Mouse (Mus musculus): ENCODE measurements at regions not wholly inside any gene's neighbourhood (a gene's known extent, or its start where the extent isn't known, plus 50 kb on each side); places are given as distances from the start of the nearest gene placed in this dataset.

GRCm38 (mm10) chr4:33797964-33798363, 126.4 kb upstream of the Cnr1 start:
- no peak for DNase-seq (ENCODE audit: low spot score)

GRCm38 (mm10) chr4:33798654-33799053, 125.7 kb upstream of the Cnr1 start:
- DNase-seq (ENCODE audit: low spot score), result no peak

- DNase-seq (ENCODE audit: low spot score), result no peak
These were observed 125.3 kb upstream of the Cnr1 start for GRCm38 (mm10) chr4:33799110-33799509.

GRCm38 (mm10) chr4:33799831-33800230, 124.6 kb upstream of the Cnr1 start:
- DNase-seq (ENCODE audit: low spot score), result no peak

GRCm38 (mm10) chr4:33812338-33812737, 112.1 kb upstream of the Cnr1 start:
- no peak for DNase-seq (ENCODE audit: low spot score)

- DNase-seq (ENCODE audit: low spot score), result no peak
These were observed 100.5 kb upstream of the Cnr1 start for GRCm38 (mm10) chr4:33823850-33824249.

- no peak for DNase-seq (ENCODE audit: low spot score)
These were observed 91.3 kb upstream of the Cnr1 start for GRCm38 (mm10) chr4:33833134-33833533.

GRCm38 (mm10) chr4:33838436-33838835, 86.0 kb upstream of the Cnr1 start:
- no peak for DNase-seq (ENCODE audit: low spot score)

GRCm38 (mm10) chr4:33840119-33840518, 84.3 kb upstream of the Cnr1 start:
- no peak for DNase-seq (ENCODE audit: low spot score)

GRCm38 (mm10) chr4:33845611-33846395, 78.6 kb upstream of the Cnr1 start:
- no peak for DNase-seq (ENCODE audit: low spot score)

- DNase-seq (ENCODE audit: low spot score), result no peak
These were observed 74.1 kb upstream of the Cnr1 start for GRCm38 (mm10) chr4:33850249-33850648.

- DNase-seq (ENCODE audit: low spot score), result no peak
These were observed 72.1 kb upstream of the Cnr1 start for GRCm38 (mm10) chr4:33852294-33852693.

- DNase-seq (ENCODE audit: low spot score), result no peak
These were observed 69.3 kb upstream of the Cnr1 start for GRCm38 (mm10) chr4:33855112-33855511.

- DNase-seq (ENCODE audit: low spot score), result no peak
These were observed 57.3 kb upstream of the Cnr1 start for GRCm38 (mm10) chr4:33867126-33867525.

GRCm38 (mm10) chr4:33869317-33869716, 55.1 kb upstream of the Cnr1 start:
- DNase-seq (ENCODE audit: low spot score), result no peak
